Mouse (Mus musculus): ENCODE results near the gene Rabgap1l.

- TF ChIP-seq GATA1 (IDR thresholded peaks at IDR 0.05; ENCODE audit: borderline replicate concordance, low read length), result no peak
- no peak for TF ChIP-seq FLI1 (IDR thresholded peaks at IDR 0.05; ENCODE audit: low read length)
These were observed 543.2 kb downstream of the Rabgap1l start for GRCm38 (mm10) chr1:160249786-160250185.
